8 mouse cellular contexts compared by ENCODE assay signal in the genomic region with DNA sequence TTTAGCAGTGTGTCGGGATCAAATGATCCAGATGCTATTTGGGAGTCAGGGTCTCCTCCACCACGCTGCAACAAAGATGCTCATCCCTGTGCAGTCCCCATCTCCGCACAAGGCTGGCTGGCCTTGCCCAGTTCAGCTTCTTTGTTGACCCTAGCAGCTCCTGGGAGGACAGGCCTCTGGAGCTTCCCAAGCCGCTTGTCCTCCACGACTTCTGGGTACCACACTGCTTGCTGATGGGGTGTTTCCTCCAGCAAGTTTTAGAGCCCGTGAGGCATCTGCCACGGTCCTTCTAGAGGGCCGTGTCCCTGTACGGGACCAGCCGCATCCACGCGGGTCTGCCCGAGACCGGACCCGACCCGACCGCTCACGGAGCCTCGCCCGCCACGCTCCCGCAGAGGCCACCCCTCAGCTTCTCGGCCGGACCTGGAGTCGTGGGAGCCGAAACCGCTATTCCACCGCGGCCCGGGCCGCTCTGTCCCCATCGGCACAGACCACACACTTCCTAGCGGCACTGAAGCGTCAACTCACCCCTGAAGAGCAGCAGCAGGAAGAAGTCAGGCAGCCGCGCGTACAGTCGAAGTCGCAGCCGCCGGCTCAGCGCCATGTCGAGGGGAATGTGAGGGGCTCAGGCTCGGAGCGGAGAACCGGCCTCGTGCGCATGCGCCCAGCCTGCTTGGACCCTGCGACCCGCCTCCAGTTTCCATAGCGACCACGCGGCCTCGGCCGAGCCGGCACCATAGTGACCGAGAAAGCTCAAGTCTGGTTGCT. TPM values are rescaled to one million over a fixed set of nuclear protein-coding genes. Genes with fewer than 3 reads are reported as not detected.
DNase-seq lines count a peak whose midpoint lies in the region; ATAC-seq lines count a peak whose summit lies in the region.

TSS of gene Jam3 (minus strand) at position 659 of the 768 bp plus-strand sequence.

- no peaks in the 10 kb centered on the region for H3K27me3 ChIP-seq in hindbrain, embryonic 10.5 days (ENCODE audit: insufficient read depth, poor library complexity, severe bottlenecking)
- peaks cover 8% of the 10 kb centered on the region; the same call in 1 of the 2 replicates for H3K27me3 ChIP-seq in lung, embryonic 15.5 days

- peaks cover 18% of the 10 kb centered on the region for H3K36me3 ChIP-seq in hindbrain, embryonic 10.5 days
- H3K36me3 ChIP-seq in lung, embryonic 15.5 days = no peaks in the 10 kb centered on the region

- ATAC-seq in lung, embryonic 15.5 days (ENCODE audit: borderline replicate concordance, extremely low read depth, low FRiP score, low TSS enrichment) = peak; percentile 95

- peak within 1 kb of the TSS; percentile 97 for H3K27ac ChIP-seq in hindbrain, embryonic 10.5 days
- peak within 1 kb of the TSS; percentile 83 for H3K27ac ChIP-seq in lung, embryonic 15.5 days

- no peaks in the 10 kb centered on the region for H3K9me3 ChIP-seq in hindbrain, embryonic 10.5 days
- H3K9me3 ChIP-seq in lung, embryonic 15.5 days = no peaks in the 10 kb centered on the region

- peaks cover 41% of the 10 kb centered on the region for H3K4me1 ChIP-seq in hindbrain, embryonic 10.5 days (replicated peaks)
- 0 out of 2 replicates have a peak, but pooled peaks cover 4% of the 10 kb centered on the region for H3K4me1 ChIP-seq in lung, embryonic 15.5 days

- H3K4me2 ChIP-seq in lung, embryonic 15.5 days = peak within 1 kb of the TSS; percentile 77

- under 1% methylated on average over 58 of the region's 58 CpGs for WGBS in hindbrain, embryonic 10.5 days
- WGBS in lung, embryonic 15.5 days = under 1% methylated on average over 58 of the region's 58 CpGs

- H3K9ac ChIP-seq in lung, embryonic 15.5 days = peak within 1 kb of the TSS; percentile 59

- H3K4me3 ChIP-seq in hindbrain, embryonic 10.5 days = peak within 1 kb of the TSS; percentile 84
- peak within 1 kb of the TSS; percentile 65 for H3K4me3 ChIP-seq in lung, embryonic 15.5 days

- peak; percentile 96 for DNase-seq in Muller cell, postnatal 12 days (ENCODE audit: inconsistent ontology term)
- peak; percentile 88 for DNase-seq in cerebellum, adult 9-10 months
- peak; percentile 90 to 95 for DNase-seq in frontal cortex, postnatal 10 days (ENCODE audit: low spot score in 2 of 2)
- peak; percentile 98 for DNase-seq in hindbrain, embryonic 10.5 days (ENCODE audit: low spot score)
- DNase-seq in layer of hippocampus, adult 9-11 months = peak; percentile 94
- DNase-seq in retina, embryonic 14.5 days (ENCODE audit: low spot score) = peak; percentile 100
- peak; percentile 53 for DNase-seq in urinary bladder, adult 2 months (ENCODE audit: low spot score)

RNA-seq across cellular contexts. Expression of gene Jam3, which starts in this region (rescaled TPM):
- polyA plus RNA-seq in hindbrain, embryonic 10.5 days (2016; fragmentation: Nextera tagmentation; extraction: Ambion mirVana) = 133 TPM in 2 replicates
- 63.6 and 64.8 TPM in 2 replicates for polyA plus RNA-seq in lung, embryonic 15.5 days (2015; fragmentation: Nextera tagmentation; extraction: Ambion mirVana)
- polyA plus RNA-seq in urinary bladder, adult 2 months (2012; rRNA removed) = 60.4 and 62.0 TPM in 2 replicates

Comparison
In these comparisons a context has a peak if more than half of its experiments do, and no peak if none do; other contexts are left out.
1. Peak in every context shown above with its lines: DNase-seq, ATAC-seq, H3K4me3 ChIP-seq and H3K27ac ChIP-seq.